ENCODE assay signal across 26 mouse cellular contexts in the genomic region with DNA sequence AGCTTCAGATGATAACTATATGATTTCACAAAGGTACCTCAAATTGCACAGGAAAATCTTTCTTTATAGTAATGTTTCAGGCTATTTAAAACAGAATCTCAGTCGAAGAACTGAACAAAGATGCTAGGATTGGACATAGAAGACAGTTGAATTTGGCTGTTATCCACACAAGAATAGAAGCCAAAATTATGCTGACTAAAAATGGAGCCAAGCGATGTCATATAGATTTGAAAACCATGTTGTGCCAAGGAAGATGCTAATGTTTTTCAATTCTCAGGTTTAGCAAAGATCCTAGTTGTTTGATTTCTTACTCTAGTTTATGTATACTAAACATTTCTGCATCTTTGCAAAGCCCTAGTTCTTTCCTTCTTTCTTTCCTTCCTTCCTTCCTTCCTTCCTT.
"Had no signal": no experiment of that assay in that cellular context is flagged by ENCODE, and none has a peak within 500 bp of the region (broad histone marks: within the 10 kb centered on the region; RNA-seq: fewer than 3 reads in every experiment).

No protein-coding gene starts in this region.

- ATAC-seq: hindbrain, embryonic 16.5 days; inflammation-experienced regulatory T-cells, adult 6 months; intestine, embryonic 15.5 days; intestine, postnatal 0 days; liver, embryonic 12.5 days had no signal

- H3K4me3 ChIP-seq: heart, embryonic 10.5 days; heart, embryonic 12.5 days; hindbrain, embryonic 10.5 days; hindbrain, embryonic 12.5 days; intestine, embryonic 15.5 days; layer of hippocampus, adult 2 months; left cerebral cortex, adult 2 months; limb, embryonic 10.5 days; limb, embryonic 12.5 days; liver, embryonic 12.5 days had no signal

- H3K36me3 ChIP-seq: heart, embryonic 10.5 days; heart, embryonic 12.5 days; hindbrain, embryonic 10.5 days; hindbrain, embryonic 12.5 days; intestine, embryonic 15.5 days; limb, embryonic 10.5 days; limb, embryonic 12.5 days; liver, embryonic 12.5 days had no signal

- H3K4me2 ChIP-seq: heart, embryonic 12.5 days; hindbrain, embryonic 12.5 days; hindbrain, embryonic 14.5 days; intestine, embryonic 15.5 days; limb, embryonic 12.5 days; liver, embryonic 12.5 days had no signal

- DNase-seq: gastrocnemius, postnatal 10 days; gastrocnemius, postnatal 25 days; heart, adult 18-20 months; heart, postnatal 10 days; heart, postnatal 4 days; kidney, adult 18-20 months; kidney, adult 8-10 months; kidney, postnatal 10 days; kidney, postnatal 25 days; kidney, postnatal 4 days; liver had no signal

- H3K9ac ChIP-seq: heart, embryonic 12.5 days; hindbrain, embryonic 12.5 days; hindbrain, embryonic 14.5 days; intestine, embryonic 15.5 days; limb, embryonic 12.5 days; liver, embryonic 12.5 days; liver, embryonic 14.5 days had no signal

- H3K9me3 ChIP-seq: heart, embryonic 10.5 days; heart, embryonic 12.5 days; hindbrain, embryonic 10.5 days; hindbrain, embryonic 12.5 days; intestine, embryonic 15.5 days; limb, embryonic 10.5 days; limb, embryonic 12.5 days; liver, embryonic 12.5 days had no signal

- H3K27ac ChIP-seq: heart, embryonic 10.5 days; hindbrain, embryonic 10.5 days; hindbrain, embryonic 12.5 days; hindbrain, embryonic 14.5 days; intestine, embryonic 15.5 days; layer of hippocampus, adult 2 months; limb, embryonic 10.5 days; limb, embryonic 12.5 days; liver, embryonic 12.5 days; liver, embryonic 14.5 days had no signal

- H3K27me3 ChIP-seq: heart, embryonic 12.5 days; hindbrain, embryonic 12.5 days; intestine, embryonic 15.5 days; limb, embryonic 12.5 days; liver, embryonic 12.5 days had no signal

- H3K4me1 ChIP-seq: heart, embryonic 10.5 days; heart, embryonic 12.5 days; hindbrain, embryonic 10.5 days; hindbrain, embryonic 12.5 days; intestine, embryonic 15.5 days; limb, embryonic 10.5 days; limb, embryonic 12.5 days; liver, embryonic 12.5 days had no signal
